Mouse (Mus musculus): ENCODE measurements around the gene Mthfd1l. TPM values are rescaled to one million over a fixed set of nuclear protein-coding genes. Genes with fewer than 3 reads are reported as not detected.

Gene Mthfd1l
- total RNA-seq, 2 experiments from 2014 or later, result 0.75 to 1.7 TPM

DNA sequence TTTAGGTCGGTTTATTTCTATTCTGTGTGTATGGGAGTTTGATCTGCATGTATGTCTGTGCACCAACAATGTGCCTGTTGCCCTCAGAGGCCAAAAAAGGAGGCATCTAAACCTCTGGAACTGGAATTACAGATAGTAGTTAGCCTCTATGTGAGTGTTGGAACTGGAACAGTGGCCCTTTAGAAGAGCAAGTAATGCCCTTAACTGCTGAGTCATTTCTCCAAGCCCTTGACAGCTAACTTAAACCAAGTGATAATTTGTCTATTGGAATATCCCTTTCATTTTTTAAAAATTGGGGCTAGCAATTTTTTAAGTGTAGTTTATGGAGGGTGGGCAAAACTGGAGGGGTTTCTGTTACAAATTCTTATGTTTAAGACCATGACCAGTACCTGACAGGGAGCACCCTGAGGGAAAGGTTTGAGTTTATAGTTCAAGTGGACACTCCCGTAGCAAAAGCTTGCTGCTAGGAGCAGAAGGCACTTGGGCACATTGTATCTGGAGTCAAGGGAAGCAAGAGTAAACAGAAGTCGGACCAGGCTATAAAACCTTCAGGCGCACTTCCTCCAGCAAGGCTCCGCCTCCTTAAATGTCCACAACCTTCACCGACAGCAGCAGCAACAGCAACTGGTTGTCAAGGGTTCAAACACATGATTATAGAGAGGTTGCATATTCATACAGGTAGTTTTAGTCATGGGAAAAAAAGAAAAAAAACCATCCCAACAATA, 3.1 kb downstream of the Mthfd1l start:
- no peak for DNase-seq (ENCODE audit: low spot score)
- intact Hi-C loops (cut with DNase I), result no loop called here

DNA sequence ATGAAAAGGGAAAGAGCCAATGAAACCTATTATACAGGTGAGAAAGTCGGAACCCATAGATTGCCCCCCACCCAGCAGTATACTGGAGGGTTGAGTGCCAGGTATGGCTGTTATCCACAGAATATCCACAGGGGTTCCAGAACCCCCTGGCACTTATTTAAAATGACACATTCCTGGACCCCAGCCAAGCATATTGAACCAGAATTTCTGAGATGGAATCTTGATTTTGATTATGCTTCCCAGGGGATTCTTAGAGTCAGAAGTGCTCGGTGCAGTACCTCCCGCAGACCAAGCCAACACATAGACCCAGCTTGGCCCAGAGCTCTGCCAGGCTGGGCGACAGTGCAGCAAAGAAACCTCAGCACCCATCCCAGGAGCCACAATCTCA, 3.7 kb downstream of the Mthfd1l start:
- DNase-seq (ENCODE audit: low spot score), result no peak
- intact Hi-C loops (cut with DNase I), result no loop called here

DNA sequence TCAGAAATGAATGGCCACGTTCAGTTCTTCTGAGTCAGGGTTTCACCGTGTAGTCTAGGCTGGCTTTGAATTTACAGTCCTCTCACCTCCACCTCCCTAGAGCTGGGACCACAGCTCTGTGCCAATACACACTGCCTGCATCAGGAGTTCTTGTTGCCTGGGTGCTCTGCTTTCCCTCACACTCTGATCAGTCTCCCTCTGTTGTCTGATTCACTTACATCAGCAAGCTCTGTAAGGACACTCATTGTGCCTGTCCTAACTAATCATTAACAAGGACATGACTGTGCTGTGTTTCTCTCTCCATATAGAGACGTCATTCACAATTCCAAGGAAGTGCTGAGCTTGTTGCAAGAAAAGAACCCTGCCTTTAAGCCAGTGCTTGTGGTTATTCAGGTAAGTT, 5.4 kb downstream of the Mthfd1l start:
- DNase-seq (ENCODE audit: low spot score), result no peak
- intact Hi-C loops (cut with DNase I), result no loop called here

DNA sequence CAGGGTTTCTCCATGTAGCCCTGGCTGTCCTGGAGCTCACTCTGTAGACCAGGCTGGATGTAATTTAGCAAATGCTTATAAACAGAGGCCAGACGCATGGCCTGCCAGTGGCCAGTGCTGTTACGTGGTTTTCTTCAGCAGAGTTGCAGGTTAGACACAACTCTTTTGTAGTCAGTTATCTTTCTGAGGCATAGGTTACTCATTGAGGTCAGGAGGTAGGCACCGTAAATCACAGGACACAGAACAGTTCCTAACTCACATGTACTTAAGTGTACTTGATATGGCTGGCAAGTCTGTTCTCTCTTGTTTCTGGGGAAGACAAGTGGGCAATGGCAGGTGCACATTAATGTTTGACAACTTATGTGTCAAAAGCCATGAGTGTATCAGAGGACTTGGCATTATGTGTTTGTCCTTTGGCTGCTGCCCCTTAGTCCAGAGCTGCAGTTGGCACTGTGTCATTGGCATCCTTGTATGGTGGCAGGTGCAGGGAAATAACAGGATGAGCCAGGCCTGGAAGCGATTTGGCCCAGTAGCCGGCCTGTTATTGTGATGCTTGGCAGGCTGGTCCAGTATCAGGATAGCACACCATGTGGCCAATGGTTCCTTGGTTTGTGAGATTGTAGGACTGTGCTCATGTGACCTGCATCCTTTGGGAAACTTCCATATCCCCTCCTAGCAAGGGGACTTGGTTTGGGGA, 6.0 kb downstream of the Mthfd1l start:
- no peak for DNase-seq (ENCODE audit: low spot score)
- intact Hi-C loops (cut with DNase I), result no loop called here

DNA sequence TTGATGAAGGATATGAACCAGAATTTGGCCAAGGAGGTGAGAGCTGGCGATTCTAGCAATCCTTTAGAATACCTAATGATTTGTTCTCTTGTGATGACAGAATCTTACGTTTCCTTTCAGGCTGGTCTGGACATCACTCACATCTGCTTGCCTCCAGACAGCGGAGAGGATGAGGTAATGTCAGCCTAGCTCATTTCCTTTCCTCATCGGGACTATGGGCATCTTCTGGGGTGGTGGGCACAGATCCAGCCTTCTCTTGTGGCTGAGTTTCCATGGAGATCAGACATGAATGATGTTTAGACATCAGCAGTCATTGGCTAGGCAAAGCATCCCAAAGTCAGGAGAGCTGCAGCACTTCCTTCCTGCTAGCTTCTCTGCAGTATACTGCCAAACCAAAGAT, 7.3 kb downstream of the Mthfd1l start:
- DNase-seq (ENCODE audit: low spot score), result no peak
- intact Hi-C loops (cut with DNase I), result no loop called here

DNA sequence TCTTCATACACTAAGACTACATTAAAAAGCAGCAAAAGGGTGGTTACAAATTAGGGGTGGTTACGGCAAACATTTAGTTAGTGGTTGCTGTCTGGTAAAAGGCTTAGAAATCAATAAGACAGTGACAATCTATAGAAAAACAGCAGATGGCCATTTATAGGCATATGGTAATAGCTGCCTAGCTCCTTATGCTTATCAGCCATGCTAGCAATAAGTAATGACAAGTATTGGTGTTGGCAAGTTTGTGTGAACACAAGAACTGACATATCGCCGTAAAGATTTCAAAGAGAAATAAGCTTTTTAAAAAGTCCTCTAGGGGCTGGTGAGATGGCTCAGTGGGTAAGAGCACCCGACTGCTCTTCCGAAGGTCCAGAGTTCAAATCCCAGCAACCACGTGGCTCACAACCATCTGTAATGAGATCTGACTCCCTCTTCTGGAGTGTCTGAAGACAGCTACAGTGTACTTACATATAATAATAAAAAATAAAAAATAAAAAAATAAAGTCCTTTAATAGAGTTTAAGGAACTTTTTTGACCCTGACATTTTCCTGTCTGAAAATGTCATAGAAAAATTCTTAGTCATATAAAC, 17.5 kb downstream of the Mthfd1l start:
- no peak for DNase-seq (ENCODE audit: low spot score)
- intact Hi-C loops (cut with DNase I), result no loop called here

DNA sequence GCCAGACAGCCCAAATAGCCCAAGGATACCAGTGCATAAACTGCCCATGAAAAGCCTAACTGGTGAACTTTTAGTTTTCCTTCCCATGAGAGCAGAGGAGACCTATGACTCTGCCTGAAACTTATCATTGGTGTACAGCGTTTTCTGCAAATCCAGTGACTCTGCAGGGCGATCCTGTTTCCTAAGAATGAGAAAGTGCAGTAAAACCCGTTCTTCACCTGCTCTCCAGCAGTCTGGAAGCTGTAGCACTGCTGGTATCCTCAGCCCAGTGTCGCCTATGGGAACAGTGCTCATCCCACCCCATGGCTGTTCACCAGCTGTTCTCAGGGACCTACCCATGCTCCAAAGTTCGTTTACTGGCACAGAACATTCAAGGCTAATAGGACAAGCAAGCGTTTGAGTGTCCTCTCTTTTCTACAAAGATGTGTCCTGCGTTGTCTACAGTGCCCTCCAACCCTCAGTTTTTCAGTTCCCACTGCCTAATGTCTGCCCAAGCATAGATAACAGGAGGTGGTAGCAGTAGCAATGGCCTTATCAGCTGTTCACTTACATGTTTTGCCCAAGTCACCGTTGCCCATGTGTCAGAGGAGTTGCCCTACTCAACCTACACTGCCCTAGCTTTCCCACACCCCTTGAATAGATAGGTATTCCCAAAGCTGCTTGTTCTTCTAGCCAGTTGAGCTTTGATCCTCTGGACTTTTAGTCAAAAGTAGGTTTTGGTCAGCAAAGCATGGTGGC, 20.6 kb downstream of the Mthfd1l start:
- intact Hi-C loops (cut with DNase I), result no loop called here
- no peak for DNase-seq (ENCODE audit: low spot score)

DNA sequence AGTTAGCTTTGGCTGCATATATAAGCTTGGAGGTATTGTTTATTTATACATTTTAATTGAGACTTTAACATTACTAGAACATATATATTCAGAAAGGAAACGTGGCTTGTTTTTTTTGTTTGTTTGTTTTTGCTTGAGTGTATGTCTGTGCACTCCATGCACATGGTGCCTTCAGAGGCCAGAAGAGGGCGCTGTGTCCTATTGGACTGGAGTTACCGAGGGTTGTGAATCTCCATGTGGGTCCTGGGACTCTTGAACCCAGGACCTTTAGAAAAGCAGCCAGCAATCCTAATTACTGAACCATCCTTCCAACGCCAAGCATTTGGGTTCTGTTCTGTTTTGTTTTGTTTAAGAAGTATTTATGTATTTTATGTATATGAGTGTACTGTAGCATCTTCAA, 22.4 kb downstream of the Mthfd1l start:
- DNase-seq (ENCODE audit: low spot score), result no peak
- intact Hi-C loops (cut with DNase I), result loop anchor here (5.0 kb wide), 3 partner anchors 92 to 377 kb away; no protein-coding TSS in a partner anchor

DNA sequence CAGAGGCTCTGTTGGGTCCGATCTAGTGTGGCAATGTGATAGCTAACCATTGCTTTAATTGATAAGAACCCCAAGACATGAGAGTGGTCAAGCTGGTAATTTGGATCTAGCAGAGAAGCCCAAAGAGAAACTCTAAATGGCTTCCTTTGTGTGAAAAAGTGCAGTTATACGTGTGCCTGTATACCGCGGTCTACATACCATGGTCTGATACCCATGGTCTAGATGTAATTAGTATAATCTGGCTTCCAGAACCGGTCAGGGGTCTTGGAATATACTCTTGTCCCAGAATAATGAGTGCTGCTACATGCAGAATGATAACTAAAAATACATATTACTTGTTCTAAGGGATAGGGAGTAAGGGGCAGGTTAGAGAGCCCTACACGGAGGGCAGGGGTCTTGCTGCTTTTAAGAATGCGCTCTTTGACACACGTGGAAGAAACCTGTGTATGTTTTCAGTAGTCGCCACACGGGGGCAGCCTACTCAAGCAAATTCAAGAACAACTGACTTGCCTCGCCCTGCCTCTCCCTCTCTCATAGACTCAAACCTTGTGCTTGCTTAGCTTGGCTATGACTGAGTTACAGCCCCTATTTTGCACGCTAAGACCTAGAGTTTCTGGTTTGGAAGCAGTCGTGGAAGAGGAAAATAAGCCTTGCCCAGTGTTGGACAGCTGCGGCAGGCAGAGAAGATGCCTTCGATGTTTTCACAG, 23.4 kb downstream of the Mthfd1l start:
- intact Hi-C loops (cut with DNase I), result loop anchor here (2.0 to 5.0 kb wide), 4 partner anchors 91 to 376 kb away; no protein-coding TSS in a partner anchor
- DNase-seq (ENCODE audit: low spot score), result peak; percentile 35

DNA sequence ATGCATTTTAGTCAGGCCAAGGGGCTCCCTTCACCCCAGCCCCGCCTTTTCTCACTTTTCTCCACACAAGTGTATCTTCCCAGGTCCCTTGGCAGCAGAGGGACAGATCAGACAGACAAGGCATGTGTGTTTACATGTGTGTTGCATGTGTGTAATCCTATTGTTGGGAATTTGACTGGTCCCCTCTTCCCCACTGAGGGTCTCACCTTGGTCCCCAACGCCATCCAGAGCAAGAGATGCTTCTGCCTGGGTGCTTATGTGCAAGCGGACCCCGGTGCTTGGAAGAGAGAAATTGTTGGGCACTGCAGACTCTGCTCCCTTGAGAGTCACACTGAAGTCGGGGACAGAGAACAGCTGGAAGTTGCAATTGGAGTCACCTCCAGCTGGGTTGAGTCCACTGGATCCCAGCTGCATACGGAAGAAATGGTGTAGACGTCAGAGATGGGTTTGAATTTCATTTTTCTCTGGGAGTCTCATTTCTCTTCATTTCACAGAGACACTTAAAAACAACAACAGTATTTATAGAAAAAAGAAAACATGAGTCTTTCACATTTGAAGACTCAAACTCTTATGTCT, 25.0 kb downstream of the Mthfd1l start:
- no peak for DNase-seq (ENCODE audit: low spot score)
- intact Hi-C loops (cut with DNase I), result loop anchor here (2.0 to 5.0 kb wide), 4 partner anchors 89 to 374 kb away; no protein-coding TSS in a partner anchor

DNA sequence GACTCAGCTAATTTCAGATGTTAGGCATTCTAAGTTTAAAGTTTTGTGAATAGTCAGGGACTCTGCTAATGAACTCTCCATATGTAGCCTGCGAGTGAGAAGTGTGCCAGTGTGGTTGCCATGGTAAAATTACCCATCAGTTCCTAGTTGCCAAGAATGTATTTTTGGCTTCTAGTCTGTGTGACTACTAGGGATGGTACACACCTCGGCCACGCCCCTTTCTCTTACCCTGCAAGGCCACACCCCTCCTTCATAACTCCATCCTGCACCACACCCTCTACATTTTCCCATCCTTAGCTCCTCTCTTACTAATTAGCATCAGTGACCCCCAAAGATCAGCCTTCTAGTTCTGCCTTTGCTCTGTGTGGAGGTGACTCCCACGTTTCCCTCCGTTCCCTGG, 29.8 kb downstream of the Mthfd1l start:
- DNase-seq (ENCODE audit: low spot score), result no peak
- intact Hi-C loops (cut with DNase I), result no loop called here

DNA sequence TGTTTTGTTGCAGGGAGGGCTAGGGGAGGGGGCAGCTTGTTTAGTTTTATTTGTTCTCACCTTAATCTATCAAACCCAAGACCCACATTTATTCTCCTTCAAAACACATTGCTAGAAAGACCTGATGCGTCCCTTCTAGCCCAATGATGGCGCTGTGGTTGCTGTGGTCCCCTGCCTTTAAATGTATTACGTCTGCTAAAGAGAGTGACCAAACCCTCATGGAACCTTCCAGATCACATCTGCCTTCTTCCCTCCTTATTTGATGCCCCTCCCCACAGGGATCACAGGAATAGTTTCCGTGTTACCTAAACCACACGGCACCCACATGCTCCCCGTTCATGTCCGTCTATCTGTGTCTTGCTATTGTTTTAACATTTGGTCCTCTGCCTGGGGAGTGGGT, 32.3 kb downstream of the Mthfd1l start:
- DNase-seq (ENCODE audit: low spot score), result no peak
- intact Hi-C loops (cut with DNase I), result no loop called here

DNA sequence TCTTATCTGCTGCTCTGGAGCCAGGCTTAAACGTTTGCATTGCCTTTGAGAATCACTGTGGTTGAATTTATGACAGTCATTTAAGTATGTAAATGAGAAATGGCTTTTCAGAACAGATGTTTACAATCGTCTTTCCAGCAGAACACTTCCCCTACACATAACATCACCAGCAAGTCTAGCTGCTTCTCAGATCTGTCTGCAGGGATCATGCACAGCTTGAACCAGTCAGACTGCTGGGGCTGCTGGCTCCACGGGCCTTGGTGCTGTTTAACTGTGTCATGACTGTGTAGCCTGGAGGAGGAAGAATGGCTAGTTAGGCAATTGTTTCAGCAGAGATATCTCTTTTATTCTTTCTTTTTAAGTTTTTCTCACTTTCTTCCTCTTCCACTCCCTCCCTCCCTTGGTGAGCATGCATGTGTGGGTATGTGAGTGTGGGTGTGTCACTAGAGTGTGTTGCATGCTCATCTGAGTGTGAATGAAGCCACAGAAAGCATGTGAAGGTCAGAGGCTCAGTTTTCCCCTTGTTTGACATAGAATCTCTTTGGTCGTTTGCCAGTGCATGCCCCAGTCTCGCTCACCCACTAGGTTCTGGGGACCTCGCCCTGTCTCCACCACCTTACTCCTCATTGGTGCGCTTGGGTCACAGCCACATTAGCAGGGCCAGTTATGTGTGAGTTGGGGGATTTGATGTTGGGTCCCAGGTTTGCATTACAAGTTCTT, 33.5 kb downstream of the Mthfd1l start:
- DNase-seq (ENCODE audit: low spot score), result no peak

DNA sequence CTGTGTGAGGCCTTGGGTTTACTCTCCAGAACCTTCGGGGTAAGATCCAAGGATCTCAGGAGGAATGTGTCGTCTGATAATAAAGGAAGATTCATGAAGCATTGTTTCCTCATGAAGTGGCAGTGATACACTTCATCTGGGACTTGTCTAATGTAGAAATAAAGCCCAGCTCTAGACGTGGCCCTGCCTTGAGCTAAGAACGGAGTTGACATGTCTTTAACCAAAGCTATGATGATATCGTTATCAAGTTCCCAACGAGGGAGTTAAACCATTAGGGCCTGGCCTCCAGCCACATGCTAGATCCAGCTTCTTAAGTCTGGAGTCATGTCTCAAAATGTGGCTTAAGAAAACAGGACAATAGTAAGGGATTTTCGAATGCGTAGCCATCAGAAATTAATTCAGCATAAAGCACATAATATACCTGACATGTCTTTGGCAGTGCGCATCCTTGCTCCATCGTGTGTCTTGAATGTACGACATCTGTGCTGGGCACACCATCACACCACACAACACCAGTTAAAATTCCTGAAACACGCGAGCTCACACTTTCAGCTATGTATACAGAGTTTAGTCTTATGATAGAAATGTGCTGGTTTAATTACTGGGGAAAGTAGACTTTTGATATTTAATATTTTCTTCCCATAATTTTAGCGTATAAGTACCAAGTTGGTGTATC, 49.8 kb downstream of the Mthfd1l start:
- DNase-seq (ENCODE audit: low spot score), result no peak
- intact Hi-C loops (cut with DNase I), result no loop called here

More for the DNA sequence above, 33.5 kb downstream of the Mthfd1l start:
- intact Hi-C loops (cut with DNase I), result no loop called here

DNA sequence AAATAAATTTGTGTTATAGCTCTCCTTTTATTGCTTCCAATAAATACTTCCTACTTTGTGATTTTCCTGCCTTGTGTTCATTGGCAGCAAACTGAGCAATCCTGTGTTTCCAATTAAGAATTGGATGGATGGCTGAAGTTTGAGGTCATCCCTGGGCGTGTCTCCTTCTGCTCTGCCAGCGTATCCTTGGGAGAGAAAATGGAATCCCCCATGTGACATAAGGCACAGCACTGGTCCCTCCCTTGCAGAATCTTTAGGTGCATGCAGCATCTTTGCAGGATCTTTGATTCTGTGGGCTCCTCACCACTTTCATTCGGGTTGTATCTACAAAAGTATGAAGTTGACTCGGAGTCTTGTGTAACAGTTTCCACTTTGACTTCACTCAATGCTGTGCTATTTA, 53.7 kb downstream of the Mthfd1l start:
- DNase-seq (ENCODE audit: low spot score), result peak; percentile 45
- intact Hi-C loops (cut with DNase I), result no loop called here

DNA sequence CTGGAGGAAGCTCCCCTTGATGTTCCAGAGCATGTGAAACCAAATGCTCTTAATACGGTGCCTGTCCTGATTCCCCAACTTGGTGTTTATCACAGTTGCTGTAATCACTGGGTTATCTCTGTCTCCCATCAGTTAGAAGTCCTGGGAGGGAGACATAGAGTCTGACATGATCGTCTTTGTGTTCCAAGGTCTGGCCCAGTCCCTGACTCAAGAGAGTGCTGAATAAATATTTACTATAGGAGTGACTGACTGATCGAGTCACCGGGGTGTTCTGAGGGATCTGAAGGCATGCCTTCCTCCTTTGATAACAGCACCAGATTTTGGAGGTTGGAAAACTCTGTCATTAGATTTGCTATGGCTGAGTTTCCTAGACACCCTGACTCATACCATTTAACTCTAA, 54.5 kb downstream of the Mthfd1l start:
- intact Hi-C loops (cut with DNase I), result no loop called here
- DNase-seq (ENCODE audit: low spot score), result no peak

DNA sequence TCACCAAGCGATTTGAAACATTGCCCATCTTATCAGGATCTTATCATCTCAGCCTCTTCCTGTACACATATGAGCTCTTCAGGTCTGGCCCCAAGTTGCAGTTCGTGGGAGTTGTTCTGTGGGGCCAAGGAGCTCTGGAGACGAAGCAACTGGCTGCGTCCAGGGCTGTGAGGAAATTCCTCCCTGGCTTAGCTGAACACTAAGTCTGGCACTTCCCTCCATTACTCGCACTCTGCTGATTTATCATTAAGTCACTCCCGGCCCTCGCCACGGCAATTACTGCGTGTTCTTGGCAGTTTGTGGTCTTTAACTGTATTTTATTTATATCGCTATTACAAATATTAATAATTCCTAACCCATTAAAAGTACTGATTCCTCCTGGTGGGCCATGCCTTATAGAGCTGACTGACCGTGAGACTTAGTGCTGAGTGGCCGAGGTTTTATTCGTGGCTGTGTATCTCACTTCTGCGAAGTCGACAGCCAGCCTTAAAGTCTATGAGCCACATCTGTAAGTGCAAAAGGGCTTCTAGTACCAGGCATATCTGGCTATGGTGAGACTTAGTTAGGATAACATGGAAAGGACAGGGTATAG, 56.0 kb downstream of the Mthfd1l start:
- peak; percentile 54 for DNase-seq (ENCODE audit: low spot score)
- intact Hi-C loops (cut with DNase I), result no loop called here

DNA sequence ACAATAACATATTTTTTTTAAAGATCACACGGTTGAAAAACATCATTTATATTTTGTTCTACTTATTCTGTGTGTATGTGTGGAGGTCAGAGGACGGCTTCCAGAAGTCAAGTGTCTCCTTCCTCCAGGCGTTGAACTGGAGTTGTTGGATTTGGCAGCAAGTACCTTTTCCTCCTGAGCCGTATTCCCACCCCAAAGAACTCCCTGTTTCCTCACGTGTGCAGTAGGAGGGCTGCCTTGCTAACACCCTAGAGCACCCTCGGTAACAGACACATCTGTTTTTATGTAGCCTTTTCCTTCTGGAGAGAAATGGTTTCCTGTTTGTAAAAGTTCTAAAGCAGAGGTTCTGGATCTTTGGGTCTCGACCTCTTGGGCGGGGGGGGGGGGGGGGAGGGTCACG, 60.8 kb downstream of the Mthfd1l start:
- DNase-seq (ENCODE audit: low spot score), result no peak

More for the DNA sequence above, 60.8 kb downstream of the Mthfd1l start:
- intact Hi-C loops (cut with DNase I), result no loop called here

Data from heart, postnatal 25 days (tissue).